ENCODE assay signal across 22 mouse cellular contexts in genomic region chr10:48581081-48581480, GRCm38 (mm10).
"Had no signal": no experiment of that assay in that cellular context is flagged by ENCODE, and none has a peak within 500 bp of the region (broad histone marks: within the 10 kb centered on the region; RNA-seq: fewer than 3 reads in every experiment).

No protein-coding gene starts in this region.

- H3K4me3 ChIP-seq: heart, adult 2 months; heart, embryonic 13.5 days; heart, embryonic 15.5 days; hindbrain, embryonic 10.5 days; hindbrain, embryonic 12.5 days; intestine, embryonic 15.5 days; limb, embryonic 10.5 days; limb, embryonic 12.5 days; liver, embryonic 13.5 days; liver, embryonic 15.5 days had no signal

- H3K27ac ChIP-seq: heart, adult 2 months; heart, embryonic 13.5 days; heart, embryonic 15.5 days; hindbrain, embryonic 10.5 days; hindbrain, embryonic 12.5 days; hindbrain, embryonic 14.5 days; intestine, embryonic 15.5 days; limb, embryonic 10.5 days; limb, embryonic 12.5 days; liver, embryonic 13.5 days; liver, embryonic 15.5 days had no signal

- DNase-seq: gastrocnemius, postnatal 14 days; gastrocnemius, postnatal 36 days; heart, adult 11 months; heart, adult 2 months; heart, postnatal 14 days; heart, postnatal 4 days; kidney, adult 18-20 months; kidney, adult 8-10 months; kidney, postnatal 10 days; kidney, postnatal 25 days; kidney, postnatal 4 days; liver; liver, embryonic 13.5 days had no signal
